Mouse (Mus musculus): ENCODE measurements at regions not wholly inside any gene's neighbourhood (a gene's known extent, or its start where the extent isn't known, plus 50 kb on each side); places are given as distances from the start of the nearest gene placed in this dataset.
"Not testable (repeated sequence)": the region's sequence is repeated elsewhere in the genome, so short reads cannot be mapped to it uniquely, and the experiment has no call there.

- DNase-seq (ENCODE audit: low spot score) = not testable (repeated sequence)
These were observed 158.1 kb downstream of the Adam6a start for GRCm38 (mm10) chr12:113701841-113702240.

- DNase-seq (ENCODE audit: low spot score) = peak; percentile 27
These were observed 172.7 kb downstream of the Adam6a start for GRCm38 (mm10) chr12:113716406-113716805.

- DNase-seq (ENCODE audit: low spot score) = peak; percentile 10
These were observed 192.1 kb downstream of the Adam6a start for GRCm38 (mm10) chr12:113735847-113736246.

GRCm38 (mm10) chr12:113746277-113746676 lies 202.6 kb downstream of the Adam6a start:
- DNase-seq (ENCODE audit: low spot score) = no peak

- DNase-seq (ENCODE audit: low spot score) = no peak
These were observed 204.3 kb downstream of the Adam6a start for GRCm38 (mm10) chr12:113747987-113748386.

- no peak for DNase-seq (ENCODE audit: low spot score)
These were observed 225.9 kb downstream of the Adam6a start for GRCm38 (mm10) chr12:113769587-113769986.

GRCm38 (mm10) chr12:113795876-113796275 lies 252.2 kb downstream of the Adam6a start:
- DNase-seq (ENCODE audit: low spot score) = not testable (repeated sequence)

- no peak for DNase-seq (ENCODE audit: low spot score)
These were observed 282.7 kb downstream of the Adam6a start for GRCm38 (mm10) chr12:113826377-113826776.

- no peak for DNase-seq (ENCODE audit: low spot score)
These were observed 315.2 kb downstream of the Adam6a start for GRCm38 (mm10) chr12:113858893-113859292.

GRCm38 (mm10) chr12:113878826-113879225 lies 335.1 kb downstream of the Adam6a start:
- no peak for DNase-seq (ENCODE audit: low spot score)

- no peak for DNase-seq (ENCODE audit: low spot score)
These were observed 352.4 kb downstream of the Adam6a start for GRCm38 (mm10) chr12:113896152-113896551.

GRCm38 (mm10) chr12:113906459-113906858 lies 362.8 kb downstream of the Adam6a start:
- no peak for DNase-seq (ENCODE audit: low spot score)

GRCm38 (mm10) chr12:113907751-113908150 lies 364.0 kb downstream of the Adam6a start:
- no peak for DNase-seq (ENCODE audit: low spot score)

GRCm38 (mm10) chr12:113911770-113912169 lies 368.1 kb downstream of the Adam6a start:
- DNase-seq (ENCODE audit: low spot score) = no peak

GRCm38 (mm10) chr12:113940721-113941120 lies 397.0 kb downstream of the Adam6a start:
- no peak for DNase-seq (ENCODE audit: low spot score)

- not testable (repeated sequence) for DNase-seq (ENCODE audit: low spot score)
These were observed 400.1 kb downstream of the Adam6a start for GRCm38 (mm10) chr12:113943661-113944327.

- not testable (repeated sequence) for DNase-seq (ENCODE audit: low spot score)
These were observed 402.1 kb downstream of the Adam6a start for GRCm38 (mm10) chr12:113945786-113946185.

GRCm38 (mm10) chr12:113948017-113948416 lies 404.3 kb downstream of the Adam6a start:
- DNase-seq (ENCODE audit: low spot score) = not testable (repeated sequence)

GRCm38 (mm10) chr12:113974271-113974670 lies 430.6 kb downstream of the Adam6a start:
- DNase-seq (ENCODE audit: low spot score) = no peak

- DNase-seq (ENCODE audit: low spot score) = not testable (repeated sequence)
These were observed 437.9 kb downstream of the Adam6a start for GRCm38 (mm10) chr12:113981613-113982012.

- DNase-seq (ENCODE audit: low spot score) = no peak
These were observed 443.7 kb downstream of the Adam6a start for GRCm38 (mm10) chr12:113987233-113987990.

GRCm38 (mm10) chr12:113992425-113992824 lies 448.7 kb downstream of the Adam6a start:
- DNase-seq (ENCODE audit: low spot score) = no peak

- not testable (repeated sequence) for DNase-seq (ENCODE audit: low spot score)
These were observed 450.6 kb downstream of the Adam6a start for GRCm38 (mm10) chr12:113994284-113994683.
